Comparison of ENCODE assay signal across 17 mouse cellular contexts in the genomic region with DNA sequence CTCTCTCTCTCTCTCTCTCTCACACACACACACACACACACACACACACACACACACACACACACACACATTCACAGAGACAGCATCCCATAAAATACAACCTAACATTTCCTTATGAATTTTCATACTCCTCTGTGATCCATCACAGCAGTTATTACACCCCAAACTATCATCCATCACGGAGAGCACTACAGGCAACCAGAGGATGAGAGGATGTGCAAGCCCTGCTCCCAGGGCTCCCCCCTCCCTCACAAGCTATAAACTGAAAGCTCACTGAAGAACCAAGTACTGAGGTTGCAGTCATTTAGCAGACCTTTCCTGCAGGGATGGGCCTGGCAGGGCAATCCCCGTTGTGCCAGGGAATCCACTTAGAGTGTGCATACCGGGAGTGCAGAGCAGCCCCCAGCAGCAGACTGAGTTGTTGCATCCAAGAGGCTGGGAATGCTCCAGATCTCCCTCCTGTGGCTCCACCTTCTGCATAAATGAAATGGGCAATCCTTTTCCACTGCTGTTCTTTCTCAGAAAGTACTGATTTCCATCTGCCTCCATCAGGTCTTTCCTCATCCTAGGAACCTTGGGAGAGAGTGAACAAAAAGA.
"Had no signal": no experiment of that assay in that cellular context is flagged by ENCODE, and none has a peak within 500 bp of the region (broad histone marks: within the 10 kb centered on the region; RNA-seq: fewer than 3 reads in every experiment).

No protein-coding gene starts in this region.

- DNase-seq: kidney, adult 18-20 months; kidney, postnatal 10 days; kidney, postnatal 4 days; lung, adult 2 months; lung, postnatal 36 days; midbrain, embryonic 14.5 days; retina, postnatal 1 day; right cerebral cortex, postnatal 4 days; spleen, adult 18-20 months; thymus, adult 2 months; thymus, postnatal 25 days had no signal

- H3K4me1 ChIP-seq: liver, embryonic 15.5 days had no signal

- H3K27me3 ChIP-seq: liver, embryonic 15.5 days; stomach, embryonic 15.5 days had no signal

- H3K27ac ChIP-seq: layer of hippocampus, adult 2 months; limb, embryonic 10.5 days; liver, embryonic 15.5 days; stomach, embryonic 15.5 days had no signal

- H3K36me3 ChIP-seq: limb, embryonic 10.5 days; liver, embryonic 15.5 days; stomach, embryonic 15.5 days had no signal

- ATAC-seq: lung, postnatal 0 days had no signal

- H3K9ac ChIP-seq: liver, embryonic 15.5 days; stomach, embryonic 15.5 days had no signal

- H3K9me3 ChIP-seq: limb, embryonic 10.5 days; liver, embryonic 15.5 days; stomach, embryonic 15.5 days had no signal

- H3K4me2 ChIP-seq: liver, embryonic 11.5 days; liver, embryonic 15.5 days; stomach, embryonic 15.5 days had no signal

- H3K4me3 ChIP-seq: layer of hippocampus, adult 2 months; limb, embryonic 10.5 days; liver, embryonic 15.5 days; stomach, embryonic 15.5 days had no signal
